Mouse (Mus musculus) midbrain, embryonic 14.5 days (tissue): Measurements from ENCODE around the gene BC005624. TPM values are rescaled to one million over a fixed set of nuclear protein-coding genes. Genes with fewer than 3 reads are reported as not detected.

Source experiments
- ATAC-seq: fragments of 200-750 bp; cut with Nextera tagmentation; 2 replicates; pipeline ENCODE4 v1.8.0; 2017; ENCODE audit warnings: moderate number of reproducible peaks, moderate library complexity; ENCODE audit not compliant: low FRiP score, low TSS enrichment
- DNase-seq: peaks from one replicate; pipeline ENCODE4 v3.0.0-alpha.2; 2015
- H3K27ac ChIP-seq: fragments of 300-500 bp; sonication (generic); replicated peaks from 2 replicates; pipeline ENCODE4 v1.5.1; 2014; ENCODE audit warnings: mild to moderate bottlenecking, low read depth, low read length, moderate library complexity
- H3K27me3 ChIP-seq: fragments of 300-500 bp; sonication (generic); 2 replicates; pipeline ENCODE4 v1.6.1; 2014; ENCODE audit warnings: low read length, control low read depth, mixed read lengths; ENCODE audit not compliant: control insufficient read depth, insufficient read depth
- H3K36me3 ChIP-seq: fragments of 300-500 bp; sonication (generic); 2 replicates; pipeline ENCODE4 v1.6.1; 2014; ENCODE audit warnings: low read length, control low read depth; ENCODE audit not compliant: control insufficient read depth, insufficient read depth
- H3K4me1 ChIP-seq: fragments of 300-500 bp; sonication (generic); 2 replicates; pipeline ENCODE4 v1.6.1; 2014; ENCODE audit warnings: mild to moderate bottlenecking, antibody characterized with exemption, low read length, control low read depth; ENCODE audit not compliant: control insufficient read depth, insufficient read depth
- H3K4me2 ChIP-seq: fragments of 300-500 bp; sonication (generic); 2 replicates; pipeline ENCODE4 v1.6.1; 2014; ENCODE audit warnings: mild to moderate bottlenecking, low read length, moderate library complexity
- H3K4me3 ChIP-seq: fragments of 300-500 bp; sonication (generic); replicated peaks from 2 replicates; pipeline ENCODE4 v1.5.1; 2014; ENCODE audit warnings: low read depth, low read length
- H3K9ac ChIP-seq: fragments of 300-500 bp; sonication (generic); replicated peaks from 2 replicates; pipeline ENCODE4 v1.6.1; 2014; ENCODE audit warnings: mild to moderate bottlenecking, low read length, moderate library complexity
- H3K9me3 ChIP-seq: fragments of 300-500 bp; sonication (generic); 2 replicates; pipeline ENCODE4 v1.6.1; 2016; ENCODE audit warnings: low read length, control low read depth, mixed read lengths; ENCODE audit not compliant: control insufficient read depth
- WGBS: fragments of 180-500 bp; shearing (Covaris S2); extraction: QIAGEN DNeasy Blood & Tissue Kit; methylation state at CpG from one replicate; pipeline ENCODE4 v1.1.7; 2014; 5-methylcytosine and 5-hydroxymethylcytosine counted together
- polyA plus RNA-seq: library from polyadenylated mRNA; unstranded; fragments of >200 nt; fragmentation: Nextera tagmentation; extraction: Ambion mirVana; gene quantifications from 2 replicates; pipeline ENCODE4 v1.2.1, GENCODE M21; 2014

Gene BC005624
- 68.2 and 78.7 TPM in 2 replicates for polyA plus RNA-seq

- H3K4me1 ChIP-seq: peaks cover 16% of the 10 kb centered on the region; the same call in 1 of the 2 replicates
- no peaks in the 10 kb centered on the region for H3K27me3 ChIP-seq
- DNase-seq: peak; percentile 100
- H3K9me3 ChIP-seq: no peaks in the 10 kb centered on the region
- peak; percentile 98 for ATAC-seq
- H3K36me3 ChIP-seq: peaks cover 29% of the 10 kb centered on the region
- H3K4me3 ChIP-seq: peak within 1 kb of the TSS; percentile 74
- peak within 1 kb of the TSS; percentile 80 for H3K4me2 ChIP-seq
- H3K9ac ChIP-seq: peak within 1 kb of the TSS; percentile 68
- WGBS: under 1% methylated on average over 66 of the region's 66 CpGs
- H3K27ac ChIP-seq: peak within 1 kb of the TSS; percentile 76
Measured at GRCm38 (mm10) chr2:30981790-30982513, at the start of gene BC005624, which contains the start of gene Usp20. TSS of gene BC005624 (minus strand) at chr2:30982201. TSS of gene Usp20 (plus strand) at chr2:30982279.

GRCm38 (mm10) chr2:31026642-31027041 is 44.6 kb upstream of the BC005624 start:
- DNase-seq: no peak
- H3K36me3 ChIP-seq: peaks cover 42% of the 10 kb centered on the region
- no peaks in the 10 kb centered on the region for H3K27me3 ChIP-seq
- 80% methylated on average over 8 of the region's 8 CpGs for WGBS
- no peaks in the 10 kb centered on the region for H3K9me3 ChIP-seq
- no peak overlapping the region for H3K4me2 ChIP-seq
- no peaks in the 10 kb centered on the region for H3K4me1 ChIP-seq
- no peak overlapping the region for H3K4me3 ChIP-seq
- no peak overlapping the region for H3K9ac ChIP-seq
- no peak for ATAC-seq
- no peak overlapping the region for H3K27ac ChIP-seq

- no peak for ATAC-seq
Measured at GRCm38 (mm10) chr2:31025458-31025857, 43.5 kb upstream of the BC005624 start.

GRCm38 (mm10) chr2:31024618-31025370 is 42.8 kb upstream of the BC005624 start:
- no peak overlapping the region for H3K27ac ChIP-seq
- WGBS: 30% methylated on average over 5 of the region's 5 CpGs
- DNase-seq: peak; percentile 79
- H3K4me1 ChIP-seq: no peaks in the 10 kb centered on the region
- no peak overlapping the region for H3K4me2 ChIP-seq
- H3K9ac ChIP-seq: no peak overlapping the region
- peaks cover 48% of the 10 kb centered on the region for H3K36me3 ChIP-seq
- no peak for ATAC-seq
- H3K4me3 ChIP-seq: no peak overlapping the region
- H3K27me3 ChIP-seq: no peaks in the 10 kb centered on the region
- H3K9me3 ChIP-seq: no peaks in the 10 kb centered on the region

More at GRCm38 (mm10) chr2:31025458-31025857, 43.5 kb upstream of the BC005624 start:
- Histone ChIP-seq H3K4me1 (no peaks in the 10 kb centered on the region), H3K27me3 (no peaks in the 10 kb centered on the region), H3K4me3 (no peak overlapping the region), H3K4me2 (no peak overlapping the region), H3K9ac (no peak overlapping the region), H3K36me3 (peaks cover 48% of the 10 kb centered on the region), H3K9me3 (no peaks in the 10 kb centered on the region), H3K27ac (no peak overlapping the region)
- no peak for DNase-seq
- WGBS: 87% methylated on average over 3 of the region's 3 CpGs

- Histone ChIP-seq H3K9ac (no peak overlapping the region), H3K27ac (no peak overlapping the region), H3K9me3 (no peaks in the 10 kb centered on the region), H3K4me3 (no peak overlapping the region), H3K4me2 (no peak overlapping the region), H3K4me1 (no peaks in the 10 kb centered on the region), H3K36me3 (peaks cover 54% of the 10 kb centered on the region), H3K27me3 (no peaks in the 10 kb centered on the region)
- ATAC-seq (no peak), DNase-seq (no peak)
- 80% methylated on average over 5 of the region's 5 CpGs for WGBS
Measured at GRCm38 (mm10) chr2:31023940-31024339, 41.9 kb upstream of the BC005624 start.

- Histone ChIP-seq H3K27me3 (no peaks in the 10 kb centered on the region), H3K27ac (no peak overlapping the region), H3K9ac (no peak overlapping the region), H3K36me3 (peaks cover 69% of the 10 kb centered on the region), H3K4me1 (no peaks in the 10 kb centered on the region), H3K4me3 (no peak overlapping the region), H3K4me2 (no peak overlapping the region), H3K9me3 (no peaks in the 10 kb centered on the region)
- WGBS: 92% methylated on average over 2 of the region's 2 CpGs
- no peak for DNase-seq
- ATAC-seq: no peak
Measured at GRCm38 (mm10) chr2:31020202-31020601, 38.2 kb upstream of the BC005624 start.

GRCm38 (mm10) chr2:31019011-31019410 is 37.0 kb upstream of the BC005624 start:
- H3K27me3 ChIP-seq: no peaks in the 10 kb centered on the region
- WGBS: 92% methylated on average over 8 of the region's 8 CpGs
- no peak overlapping the region for H3K27ac ChIP-seq
- H3K9ac ChIP-seq: no peak overlapping the region
- H3K4me1 ChIP-seq: no peaks in the 10 kb centered on the region
- ATAC-seq: no peak
- H3K4me3 ChIP-seq: no peak overlapping the region
- no peak overlapping the region for H3K4me2 ChIP-seq
- DNase-seq: no peak
- H3K9me3 ChIP-seq: no peaks in the 10 kb centered on the region
- peaks cover 69% of the 10 kb centered on the region for H3K36me3 ChIP-seq

- 89% methylated on average over 8 of the region's 8 CpGs for WGBS
- DNase-seq: no peak
Measured at GRCm38 (mm10) chr2:31018519-31018918, 36.5 kb upstream of the BC005624 start.

More at GRCm38 (mm10) chr2:31018519-31018918, 36.5 kb upstream of the BC005624 start:
- no peak overlapping the region for H3K27ac ChIP-seq
- no peak overlapping the region for H3K4me2 ChIP-seq
- H3K4me3 ChIP-seq: no peak overlapping the region
- H3K27me3 ChIP-seq: no peaks in the 10 kb centered on the region
- peaks cover 69% of the 10 kb centered on the region for H3K36me3 ChIP-seq
- ATAC-seq: no peak
- H3K9me3 ChIP-seq: no peaks in the 10 kb centered on the region
- no peak overlapping the region for H3K9ac ChIP-seq
- no peaks in the 10 kb centered on the region for H3K4me1 ChIP-seq
